Mouse (Mus musculus) kidney, postnatal 4 days (tissue): ENCODE measurements around the gene Gm7694.

Source experiments
- DNase-seq, 2 experiments: peaks; one replicate each; pipeline ENCODE4 v3.0.0; 2021; ENCODE audit warnings: mixed read lengths in 2 of 2

The Gm7694 gene

GRCm38 (mm10) chr1:170306232-170306631, at the start of gene Gm7694:
Gene Gm7694, minus strand, starts transcription at chr1:170306332.
- no peak for DNase-seq

- no peak for DNase-seq
Observed at GRCm38 (mm10) chr1:170353335-170353734, 47.2 kb upstream of the Gm7694 start.

- no peak for DNase-seq
Observed at GRCm38 (mm10) chr1:170351080-170351479, 44.9 kb upstream of the Gm7694 start.

GRCm38 (mm10) chr1:170346266-170346665, 40.1 kb upstream of the Gm7694 start:
- peak in 1 of 2 experiments; percentile 5 for DNase-seq

- no peak for DNase-seq
Observed at GRCm38 (mm10) chr1:170343906-170344305, 37.8 kb upstream of the Gm7694 start.

GRCm38 (mm10) chr1:170343081-170343480, 36.9 kb upstream of the Gm7694 start:
- no peak for DNase-seq

GRCm38 (mm10) chr1:170339943-170340342, 33.8 kb upstream of the Gm7694 start:
- no peak for DNase-seq

GRCm38 (mm10) chr1:170332775-170333174, 26.6 kb upstream of the Gm7694 start:
- no peak for DNase-seq

GRCm38 (mm10) chr1:170331926-170332325, 25.8 kb upstream of the Gm7694 start:
- DNase-seq: no peak

- no peak for DNase-seq
Observed at GRCm38 (mm10) chr1:170325277-170325676, 19.1 kb upstream of the Gm7694 start.

GRCm38 (mm10) chr1:170324312-170324711, 18.2 kb upstream of the Gm7694 start:
- no peak for DNase-seq

- no peak for DNase-seq
Observed at GRCm38 (mm10) chr1:170323001-170323400, 16.9 kb upstream of the Gm7694 start.

GRCm38 (mm10) chr1:170322046-170322445, 15.9 kb upstream of the Gm7694 start:
- DNase-seq: no peak

GRCm38 (mm10) chr1:170311431-170311830, 5.3 kb upstream of the Gm7694 start:
- no peak for DNase-seq

- DNase-seq: no peak
Observed at GRCm38 (mm10) chr1:170308503-170308902, 2.4 kb upstream of the Gm7694 start, which contains the start of gene Spata46. Gene Spata46, plus strand, starts transcription at chr1:170308803.

- DNase-seq: no peak
Observed at GRCm38 (mm10) chr1:170305002-170305401, 1.1 kb downstream of the Gm7694 start.

GRCm38 (mm10) chr1:170303103-170303502, 3.0 kb downstream of the Gm7694 start:
- DNase-seq: no peak

- DNase-seq: no peak
Observed at GRCm38 (mm10) chr1:170302456-170302855, 3.7 kb downstream of the Gm7694 start.

GRCm38 (mm10) chr1:170301686-170302085, 4.4 kb downstream of the Gm7694 start:
- no peak for DNase-seq

- no peak for DNase-seq
Observed at GRCm38 (mm10) chr1:170299496-170299895, 6.6 kb downstream of the Gm7694 start.

GRCm38 (mm10) chr1:170294786-170295570, 11.2 kb downstream of the Gm7694 start:
- DNase-seq: no peak

GRCm38 (mm10) chr1:170293257-170293656, 12.9 kb downstream of the Gm7694 start:
- no peak for DNase-seq

- peak; percentile 52 to 69 for DNase-seq
Observed at GRCm38 (mm10) chr1:170292239-170292951, 13.7 kb downstream of the Gm7694 start.
